Mouse (Mus musculus) right cerebral cortex, adult 18-20 months (tissue): Measurements from ENCODE around the gene 2610044O15Rik8.

Source experiments
- DNase-seq: peaks from one replicate; pipeline ENCODE4 v3.0.0; 2022; ENCODE audit warnings: mixed read lengths

2610044O15Rik8 gene

DNA sequence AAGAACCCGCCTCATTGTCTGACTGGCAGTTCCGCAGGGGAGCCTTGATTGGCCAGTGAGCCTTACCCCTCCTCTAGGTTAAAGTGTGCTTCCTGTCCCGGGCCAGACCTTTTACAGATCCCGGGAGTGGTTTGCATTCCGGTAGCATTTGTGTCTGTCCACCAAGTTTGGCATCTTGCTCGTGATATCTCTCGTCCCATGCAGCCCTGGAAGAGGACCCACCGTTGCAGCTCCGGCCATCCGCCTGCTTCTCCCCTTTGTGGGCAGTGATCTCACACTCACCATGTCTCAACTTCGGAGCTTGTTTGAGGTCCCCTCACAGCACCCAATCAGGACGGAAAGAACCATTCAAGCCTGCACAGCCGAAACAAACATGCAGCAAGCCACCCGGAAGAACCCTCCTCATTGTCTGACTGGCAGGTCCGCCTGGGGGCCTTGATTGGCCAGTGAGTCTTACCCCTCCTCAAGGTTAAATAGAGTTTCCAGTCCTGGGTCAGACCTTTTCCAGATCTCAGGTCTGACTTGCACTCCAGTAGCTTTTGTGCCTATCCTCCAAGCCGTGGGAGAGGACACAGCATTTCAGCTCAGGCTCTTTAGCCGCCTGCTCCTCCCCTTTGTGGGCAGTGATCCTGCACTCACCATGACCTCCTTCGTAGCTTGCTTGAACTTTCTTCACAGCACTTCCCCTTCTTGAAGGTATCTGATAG, at the start of gene 2610044O15Rik8:
Gene 2610044O15Rik8 (minus strand): TSS at position 380 of the 707 bp plus-strand sequence.
- peak; percentile 93 for DNase-seq

GRCm38 (mm10) chr8:129265918-129266317, 31.7 kb upstream of the 2610044O15Rik8 start:
- no peak for DNase-seq

DNA sequence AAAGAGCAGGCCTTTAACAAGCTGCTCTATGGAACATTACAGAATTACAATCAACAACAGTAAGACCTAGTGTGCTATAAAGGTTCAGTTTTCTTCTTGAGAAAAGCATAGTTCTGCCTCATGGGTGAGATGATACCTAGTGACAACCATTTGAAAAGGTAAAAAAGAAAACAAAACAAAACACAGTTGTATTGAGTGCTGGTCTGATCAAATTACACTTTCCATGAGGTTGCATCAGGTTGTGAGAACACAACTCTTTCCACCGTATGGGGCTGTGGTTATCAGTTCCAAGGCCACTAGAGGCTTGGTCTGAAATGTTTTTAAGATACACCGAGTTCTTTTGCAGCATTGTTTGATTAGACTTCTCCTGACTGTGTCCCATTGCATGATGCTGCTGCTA, 30.1 kb upstream of the 2610044O15Rik8 start:
- DNase-seq = no peak

GRCm38 (mm10) chr8:129263211-129263927, 29.2 kb upstream of the 2610044O15Rik8 start:
- peak; percentile 88 for DNase-seq

DNA sequence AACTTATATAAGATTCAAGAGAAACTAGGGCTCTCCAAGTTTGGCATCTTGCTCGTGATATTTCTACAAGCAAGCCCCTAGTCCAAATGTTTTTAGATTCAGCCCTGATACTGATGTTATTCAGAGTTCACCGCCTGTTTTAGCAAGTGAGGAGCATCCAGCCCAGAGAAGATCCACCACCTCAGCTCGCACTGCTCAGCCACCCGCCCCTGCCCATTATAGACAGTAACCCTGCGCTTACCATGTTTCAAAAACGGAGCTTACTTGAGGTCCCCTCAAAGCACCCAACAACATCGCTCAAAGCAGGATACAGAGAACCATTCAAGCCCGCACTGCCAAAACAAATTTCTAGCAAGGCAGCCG, 561 bp downstream of the 2610044O15Rik8 start:
- DNase-seq = no peak
